ENCODE assay signal across 10 mouse cellular contexts in genomic region chr11:69407724-69408004, GRCm38 (mm10). TPM values are rescaled to one million over a fixed set of nuclear protein-coding genes. Genes with fewer than 3 reads are reported as not detected.
DNase-seq lines count a peak whose midpoint lies in the region; ATAC-seq and TF ChIP-seq lines count a peak whose summit lies in the region.
"Had no signal": no experiment of that assay in that cellular context is flagged by ENCODE, and none has a peak within 500 bp of the region (broad histone marks: within the 10 kb centered on the region; RNA-seq: fewer than 3 reads in every experiment).

No protein-coding gene starts in this region.

- peaks cover 27% of the 10 kb centered on the region for H3K4me1 ChIP-seq in intestine, embryonic 15.5 days (replicated peaks)
- H3K4me1 ChIP-seq in midbrain, embryonic 16.5 days (ENCODE audit: control insufficient read depth, insufficient read depth, low read length) = peaks cover 28% of the 10 kb centered on the region

- peak overlapping the region; percentile 82; the same call in 1 of the 2 replicates for H3K9ac ChIP-seq in intestine, embryonic 15.5 days
- no peak overlapping the region; the same call in 1 of the 2 replicates for H3K9ac ChIP-seq in midbrain, embryonic 16.5 days (ENCODE audit: low read depth, low read length)

- peak overlapping the region; percentile 99 for H3K27ac ChIP-seq in layer of hippocampus, adult 2 months
- H3K27ac ChIP-seq in intestine, embryonic 15.5 days = no peak overlapping the region
- peak overlapping the region; percentile 84 for H3K27ac ChIP-seq in midbrain, embryonic 16.5 days (ENCODE audit: low read length)

- no peak for TF ChIP-seq CTCF in layer of hippocampus, adult 2 months (conservative IDR thresholded peaks at IDR 0.05)

- no peaks in the 10 kb centered on the region for H3K9me3 ChIP-seq in intestine, embryonic 15.5 days
- H3K9me3 ChIP-seq in midbrain, embryonic 16.5 days (replicated peaks; ENCODE audit: control insufficient read depth, low read length, poor library complexity, severe bottlenecking) = no peaks in the 10 kb centered on the region

- H3K4me2 ChIP-seq in intestine, embryonic 15.5 days (replicated peaks) = peak overlapping the region; percentile 92
- peak overlapping the region; percentile 92; the same call in 1 of the 2 replicates for H3K4me2 ChIP-seq in midbrain, embryonic 16.5 days (ENCODE audit: low read length)

- peak overlapping the region; percentile 87 for H3K4me3 ChIP-seq in layer of hippocampus, adult 2 months
- peak overlapping the region; percentile 74; the same call in 1 of the 2 replicates for H3K4me3 ChIP-seq in intestine, embryonic 15.5 days (replicated peaks)
- no peak overlapping the region for H3K4me3 ChIP-seq in midbrain, embryonic 16.5 days (ENCODE audit: low read depth, low read length)

- peaks cover 43% of the 10 kb centered on the region for H3K36me3 ChIP-seq in intestine, embryonic 15.5 days
- H3K36me3 ChIP-seq in midbrain, embryonic 16.5 days (ENCODE audit: control insufficient read depth, insufficient read depth, low read length) = peaks cover 43% of the 10 kb centered on the region

- WGBS in intestine, embryonic 15.5 days = 83% methylated on average over 4 of the region's 4 CpGs
- 91% methylated on average over 4 of the region's 4 CpGs for WGBS in midbrain, embryonic 16.5 days

- DNase-seq in cerebellum, adult 9-10 months = peak; percentile 48
- no peak for DNase-seq in cerebellum, postnatal 14 days
- DNase-seq in layer of hippocampus, adult 2 months (ENCODE audit: low spot score in 2 of 2) = no peak
- no peak for DNase-seq in layer of hippocampus, adult 9-10 months (ENCODE audit: low spot score)
- no peak for DNase-seq in ovary, postnatal 36 days (ENCODE audit: low spot score)
- no peak for DNase-seq in kidney, postnatal 25 days
- DNase-seq: retina, postnatal 1 day had no signal

- no peak for ATAC-seq in intestine, embryonic 15.5 days
- ATAC-seq in midbrain, embryonic 16.5 days = no peak

- no peaks in the 10 kb centered on the region for H3K27me3 ChIP-seq in intestine, embryonic 15.5 days (replicated peaks)
- H3K27me3 ChIP-seq in midbrain, embryonic 16.5 days (ENCODE audit: control insufficient read depth, insufficient read depth, low read depth, low read length) = no peaks in the 10 kb centered on the region

RNA-seq across cellular contexts. Expression of gene Kdm6b, which starts 5.8 kb away (rescaled TPM):
- total RNA-seq in layer of hippocampus, adult 2 months (2021) = 10 to 100 TPM; 34.3 to 40.9 TPM
- polyA plus RNA-seq in intestine, embryonic 15.5 days (2015; fragmentation: Nextera tagmentation; extraction: Ambion mirVana) = 23.7 and 24.3 TPM in 2 replicates
- polyA plus RNA-seq in midbrain, embryonic 16.5 days (2015; fragmentation: Nextera tagmentation; extraction: Ambion mirVana) = 36.4 and 39.0 TPM in 2 replicates

RNA-seq across cellular contexts. Expression of gene Tmem88, which starts 9.6 kb away (rescaled TPM):
- 1 to 10 TPM; 2.6 to 5.0 TPM for total RNA-seq in layer of hippocampus, adult 2 months (2021)
- polyA plus RNA-seq in intestine, embryonic 15.5 days (2015; fragmentation: Nextera tagmentation; extraction: Ambion mirVana) = 30.7 and 32.1 TPM in 2 replicates
- polyA plus RNA-seq in midbrain, embryonic 16.5 days (2015; fragmentation: Nextera tagmentation; extraction: Ambion mirVana) = 5.2 and 5.9 TPM in 2 replicates
- total RNA-seq: granulocyte monocyte progenitor cell, adult 5-6 weeks had no signal

RNA-seq across cellular contexts. Expression of gene Cyb5d1, which starts 12.2 kb away (rescaled TPM):
- 10 to 100 TPM; 43.6 to 45.0 TPM for total RNA-seq in layer of hippocampus, adult 2 months (2021)
- polyA plus RNA-seq in intestine, embryonic 15.5 days (2015; fragmentation: Nextera tagmentation; extraction: Ambion mirVana) = 22.7 and 24.8 TPM in 2 replicates
- polyA plus RNA-seq in midbrain, embryonic 16.5 days (2015; fragmentation: Nextera tagmentation; extraction: Ambion mirVana) = 27.1 and 28.9 TPM in 2 replicates

RNA-seq across cellular contexts. Expression of gene Naa38, which starts 12.4 kb away (rescaled TPM):
- total RNA-seq in layer of hippocampus, adult 2 months (2021) = 100 to 1,000 TPM; 109 to 127 TPM
- polyA plus RNA-seq in intestine, embryonic 15.5 days (2015; fragmentation: Nextera tagmentation; extraction: Ambion mirVana) = 154 and 182 TPM in 2 replicates
- 86.2 and 89.6 TPM in 2 replicates for polyA plus RNA-seq in midbrain, embryonic 16.5 days (2015; fragmentation: Nextera tagmentation; extraction: Ambion mirVana)

RNA-seq across cellular contexts. Expression of gene Chd3, which starts 38.5 kb away (rescaled TPM):
- total RNA-seq in layer of hippocampus, adult 2 months (2021) = 100 to 1,000 TPM; 541 to 561 TPM
- 39.9 and 44.1 TPM in 2 replicates for polyA plus RNA-seq in intestine, embryonic 15.5 days (2015; fragmentation: Nextera tagmentation; extraction: Ambion mirVana)
- polyA plus RNA-seq in midbrain, embryonic 16.5 days (2015; fragmentation: Nextera tagmentation; extraction: Ambion mirVana) = 82.8 and 86.1 TPM in 2 replicates
